Mouse (Mus musculus) spleen, adult 2 months (tissue): Measurements from ENCODE around the gene Pa2g4. TPM values are rescaled to one million over a fixed set of nuclear protein-coding genes. Genes with fewer than 3 reads are reported as not detected.

Experiments used
- DNase-seq, 2 experiments: peaks; one replicate each; pipeline versions ENCODE4 v3.0.0 to v3.0.0-alpha.2; 2012 to 2021; ENCODE audit warnings: low spot score in 2 of 2, low read depth in 1 of 2
- H3K27ac ChIP-seq: fragments of 200-500 bp; 2 replicates; pipeline ENCODE4 v1.5.1; 2012; ENCODE audit warnings: low read length, inconsistent platforms; ENCODE audit not compliant: insufficient read depth
- H3K27me3 ChIP-seq: fragments of 200-500 bp; 2 replicates; pipeline ENCODE4 v1.6.1; 2012; ENCODE audit warnings: mild to moderate bottlenecking, moderate library complexity, low read length, inconsistent platforms; ENCODE audit not compliant: control insufficient read depth, insufficient read depth
- H3K36me3 ChIP-seq: fragments of 200-500 bp; 2 replicates; pipeline ENCODE4 v1.6.1; 2012; ENCODE audit warnings: mild to moderate bottlenecking, low read length, inconsistent platforms; ENCODE audit not compliant: control insufficient read depth, insufficient read depth
- H3K4me1 ChIP-seq: fragments of 200-500 bp; 2 replicates; pipeline ENCODE4 v1.6.1; 2011; ENCODE audit warnings: inconsistent platforms; ENCODE audit not compliant: control insufficient read depth, insufficient read depth, insufficient read length
- H3K4me3 ChIP-seq: fragments of 200-500 bp; 2 replicates; pipeline ENCODE4 v1.5.1; 2011; ENCODE audit warnings: mild to moderate bottlenecking, inconsistent platforms; ENCODE audit not compliant: insufficient read depth, insufficient read length; ENCODE audit errors: extremely low read depth
- CTCF ChIP-seq: fragments of 200-500 bp; IDR thresholded peaks from 2 replicates; pipeline ENCODE4 v1.5.1; 2011; ENCODE audit warnings: mild to moderate bottlenecking, inconsistent platforms; ENCODE audit not compliant: insufficient read depth, insufficient read length, insufficient replicate concordance; ENCODE audit errors: extremely low read depth
- POLR2A ChIP-seq: fragments of 200-500 bp; IDR thresholded peaks from 2 replicates; pipeline ENCODE4 v1.6.1; 2011; ENCODE audit warnings: low read depth, low read length, inconsistent platforms
- WGBS: fragments of 180-500 bp; shearing (Covaris S2); methylation state at CpG from one replicate; pipeline ENCODE4 v1.1.7; 2018; 5-methylcytosine and 5-hydroxymethylcytosine counted together
- polyA plus RNA-seq: library from polyadenylated mRNA; depleted of rRNA; stranded (reverse); fragments of >200 nt; gene quantifications from 2 replicates; pipeline ENCODE4 v1.2.3, GENCODE M21; 2012; rRNA removed

Pa2g4 gene
- polyA plus RNA-seq, 1 experiment, result 16.8 TPM

DNA sequence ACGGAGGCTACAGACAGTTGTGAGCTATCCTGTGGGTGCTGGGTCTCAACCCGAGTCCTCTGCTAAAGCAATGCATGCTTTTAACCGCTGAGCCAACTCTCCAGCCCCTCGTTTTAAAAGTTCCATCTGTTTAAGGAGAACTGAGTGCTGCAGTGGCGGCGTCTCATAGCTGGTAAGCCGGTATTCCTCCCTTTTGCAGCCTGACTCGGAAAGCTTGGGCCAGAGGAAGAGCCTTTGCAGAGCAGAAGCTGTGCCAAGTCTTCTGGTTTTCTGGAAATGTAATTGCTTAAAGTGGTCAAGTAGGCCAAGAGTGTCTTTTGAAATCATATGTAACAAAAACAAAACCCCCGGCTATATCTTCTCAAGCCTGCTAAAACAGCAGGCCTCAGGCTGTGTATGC, 57.5 kb downstream of the Pa2g4 start:
- H3K27me3 ChIP-seq, result no peaks in the 10 kb centered on the region
- peaks cover 10% of the 10 kb centered on the region; the same call in 1 of the 2 replicates for H3K4me1 ChIP-seq
- H3K27ac ChIP-seq, result no peak overlapping the region
- H3K36me3 ChIP-seq, result peaks cover 31% of the 10 kb centered on the region
- no peak for DNase-seq
- 84% methylated on average over 9 of the region's 9 CpGs for WGBS
- TF ChIP-seq CTCF (no peak), POLR2A (no peak)
- H3K4me3 ChIP-seq, result no peak overlapping the region

Other genes starting within 250 kb of the Pa2g4 start
- gene Cnpy2, start 243.5 kb downstream of the Pa2g4 start, polyA plus RNA-seq, result 15.9 and 17.2 TPM in 2 replicates
- gene Cs, start 228.3 kb downstream of the Pa2g4 start, polyA plus RNA-seq, result 70.4 and 89.2 TPM in 2 replicates
- 32.1 and 63.8 TPM in 2 replicates for gene Coq10a, start 197.0 kb downstream of the Pa2g4 start, polyA plus RNA-seq
- 31.1 and 36.9 TPM in 2 replicates for gene Ankrd52, start 188.9 kb downstream of the Pa2g4 start, polyA plus RNA-seq
- 15.2 and 17.1 TPM in 2 replicates for gene Slc39a5, start 164.8 kb downstream of the Pa2g4 start, polyA plus RNA-seq
- gene Nabp2, start 154.5 kb downstream of the Pa2g4 start, polyA plus RNA-seq, result 19.8 and 21.2 TPM in 2 replicates
- gene Rnf41, start 154.3 kb downstream of the Pa2g4 start, polyA plus RNA-seq, result 24.1 and 29.4 TPM in 2 replicates
- gene Smarcc2, start 106.7 kb downstream of the Pa2g4 start, polyA plus RNA-seq, result 67.8 and 84.5 TPM in 2 replicates
- gene Myl6, start 71.8 kb downstream of the Pa2g4 start, polyA plus RNA-seq, result 376 and 451 TPM in 2 replicates
- gene Myl6b, start 67.3 kb downstream of the Pa2g4 start, polyA plus RNA-seq, result 0.67 and 1.1 TPM in 2 replicates
- 121 and 148 TPM in 2 replicates for gene Esyt1, start 40.1 kb downstream of the Pa2g4 start, polyA plus RNA-seq
- gene Zc3h10, start 18.2 kb downstream of the Pa2g4 start, polyA plus RNA-seq, result 17.4 and 19.9 TPM in 2 replicates
- gene Rpl41, start 16.7 kb downstream of the Pa2g4 start, polyA plus RNA-seq, result 2,135 and 2,270 TPM in 2 replicates
- gene Erbb3, start 23.7 kb upstream of the Pa2g4 start, polyA plus RNA-seq, result 1.6 TPM in 2 replicates
- gene Rps26, start 60.8 kb upstream of the Pa2g4 start, polyA plus RNA-seq, result 929 and 934 TPM in 2 replicates
- 1.1 and 1.7 TPM in 2 replicates for gene Ikzf4, start 80.0 kb upstream of the Pa2g4 start, polyA plus RNA-seq
- 6.5 and 6.9 TPM in 2 replicates for gene Suox, start 108.1 kb upstream of the Pa2g4 start, polyA plus RNA-seq
- 43.3 and 44.4 TPM in 2 replicates for gene Rab5b, start 130.3 kb upstream of the Pa2g4 start, polyA plus RNA-seq
- 0.66 and 9.3 TPM in 2 replicates for gene Pmel, start 138.2 kb upstream of the Pa2g4 start, polyA plus RNA-seq
- 19.5 and 19.8 TPM in 2 replicates for gene Cdk2, start 139.0 kb upstream of the Pa2g4 start, polyA plus RNA-seq
- 124 and 126 TPM in 2 replicates for gene Dgka, start 178.9 kb upstream of the Pa2g4 start, polyA plus RNA-seq
- gene Pym1, start 181.9 kb upstream of the Pa2g4 start, polyA plus RNA-seq, result 31.7 and 34.7 TPM in 2 replicates
- 1.7 and 1.8 TPM in 2 replicates for gene Mmp19, start 224.9 kb upstream of the Pa2g4 start, polyA plus RNA-seq
- gene Dnajc14, start 238.1 kb upstream of the Pa2g4 start, polyA plus RNA-seq, result 9.1 and 9.4 TPM in 2 replicates
- 10.8 and 11.6 TPM in 2 replicates for gene Tmem198b, start 238.4 kb upstream of the Pa2g4 start, polyA plus RNA-seq